Mouse (Mus musculus) induced T-regulatory cell, adult 2 months (primary cell): ENCODE data around the gene Ncaph2.
A peak's percentile ranks its signal among the peaks of the same experiment; 100 is the strongest.

Experiments
- DNase-seq: peaks from one replicate; pipeline ENCODE4 v3.0.0-alpha.2; 2012; ENCODE audit warnings: low read depth

The Ncaph2 gene

GRCm38 (mm10) chr15:89355241-89356187 is at the start of gene Ncaph2, which contains the start of gene Lmf2:
Gene Ncaph2, plus strand, starts transcription at chr15:89355719.
Gene Lmf2, minus strand, starts transcription at chr15:89355659.
- peak; percentile 99 for DNase-seq

- DNase-seq, result no peak
Measured at GRCm38 (mm10) chr15:89305966-89306365, 49.6 kb upstream of the Ncaph2 start.

DNA sequence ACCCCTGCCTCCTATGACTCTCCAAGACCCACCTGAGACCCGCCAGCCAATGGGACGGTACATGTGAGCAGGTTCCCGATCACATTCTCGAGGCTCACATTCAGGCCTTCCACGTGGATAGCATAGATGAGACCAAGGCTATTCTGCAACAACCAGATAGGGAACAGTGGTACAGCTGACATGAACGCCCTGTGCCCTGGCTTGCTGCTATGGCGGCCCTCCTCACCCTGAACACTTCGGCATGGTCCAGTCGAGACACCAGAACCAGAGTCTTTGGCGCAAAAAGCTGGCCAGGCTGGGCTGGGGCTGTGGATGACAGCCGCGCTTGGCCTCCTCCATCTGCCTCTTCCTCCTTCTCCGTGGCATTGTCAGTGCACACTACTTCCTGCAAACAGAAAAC is 48.1 kb upstream of the Ncaph2 start:
- no peak for DNase-seq

GRCm38 (mm10) chr15:89308406-89309139 is 46.9 kb upstream of the Ncaph2 start:
- peak; percentile 42 for DNase-seq

GRCm38 (mm10) chr15:89309962-89310498 is 45.5 kb upstream of the Ncaph2 start:
- peak; percentile 92 for DNase-seq

DNA sequence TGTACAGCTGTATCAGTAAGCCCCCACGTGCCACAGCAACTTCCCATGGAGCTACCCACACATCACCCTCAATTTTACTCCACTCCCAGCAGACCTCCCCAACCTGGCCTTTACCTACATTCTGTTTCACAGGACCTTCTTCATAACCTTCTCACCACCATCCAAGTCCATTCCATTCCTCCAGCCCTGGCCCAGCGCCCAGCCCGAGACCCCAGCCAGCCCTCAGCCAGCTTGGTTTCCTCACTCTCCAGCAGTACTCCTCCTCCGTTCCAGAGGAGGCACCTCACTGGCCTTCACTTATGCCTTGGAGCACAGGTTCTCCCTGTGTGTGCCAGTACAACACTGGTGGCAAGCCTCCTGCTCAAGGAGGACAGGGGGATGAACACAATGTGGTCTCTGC is 42.2 kb upstream of the Ncaph2 start:
- no peak for DNase-seq

DNA sequence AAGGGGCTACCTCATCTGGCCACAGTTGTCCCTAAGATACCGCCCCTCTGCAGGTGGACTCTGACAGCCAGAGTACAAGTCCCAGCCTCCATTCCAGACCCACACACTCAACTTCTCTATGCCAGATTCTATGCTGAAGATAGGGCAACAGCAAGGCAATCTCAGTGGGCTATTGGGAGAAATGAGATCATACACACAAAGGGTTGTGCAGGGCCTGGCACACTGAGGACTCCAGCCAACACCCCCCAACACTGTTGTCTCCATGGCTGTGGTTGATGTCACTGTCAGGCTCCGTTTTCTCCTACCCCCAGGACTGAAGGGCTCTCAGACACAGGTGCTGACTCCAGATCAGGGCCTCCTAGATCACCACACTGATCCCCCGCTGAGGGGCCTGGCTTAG is 41.4 kb upstream of the Ncaph2 start:
- DNase-seq, result no peak

DNA sequence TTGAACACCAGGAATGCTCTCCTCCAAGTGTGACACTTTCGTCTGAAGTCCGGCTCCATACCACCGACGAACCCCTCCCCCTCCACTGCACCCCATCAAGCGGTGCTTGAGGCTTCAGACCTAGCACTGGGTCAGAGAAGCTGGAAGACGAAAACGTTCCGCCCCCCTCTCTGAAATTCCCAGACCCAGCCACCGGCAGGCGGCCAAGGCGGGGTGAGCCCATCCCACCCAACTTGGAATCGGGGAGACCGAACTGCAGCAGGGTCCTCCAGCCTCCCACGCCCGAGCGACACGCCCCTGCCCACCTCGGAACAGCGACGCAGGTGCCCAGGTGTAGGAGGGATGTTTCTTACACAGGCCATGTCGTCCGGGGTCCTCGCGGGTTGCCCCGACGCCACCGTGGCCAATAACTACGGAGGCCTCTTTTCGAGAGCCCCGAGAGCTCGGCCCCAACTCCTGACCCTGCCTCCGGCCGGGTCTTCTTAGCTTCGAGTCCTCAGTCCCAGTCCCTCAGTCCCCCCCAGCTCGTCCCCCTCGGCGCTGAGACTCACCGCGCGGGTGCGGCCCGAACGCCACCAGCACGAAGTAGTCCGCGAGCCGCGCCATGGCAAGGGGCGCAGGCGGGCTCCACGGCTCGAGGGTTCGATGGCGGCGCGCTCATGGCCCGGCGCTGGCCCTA is 40.9 kb upstream of the Ncaph2 start:
- peak; percentile 43 for DNase-seq

GRCm38 (mm10) chr15:89315190-89315731 is 40.3 kb upstream of the Ncaph2 start, which contains the start of gene Sbf1:
Gene Sbf1, minus strand, starts transcription at chr15:89315311.
- DNase-seq, result peak; percentile 97

DNA sequence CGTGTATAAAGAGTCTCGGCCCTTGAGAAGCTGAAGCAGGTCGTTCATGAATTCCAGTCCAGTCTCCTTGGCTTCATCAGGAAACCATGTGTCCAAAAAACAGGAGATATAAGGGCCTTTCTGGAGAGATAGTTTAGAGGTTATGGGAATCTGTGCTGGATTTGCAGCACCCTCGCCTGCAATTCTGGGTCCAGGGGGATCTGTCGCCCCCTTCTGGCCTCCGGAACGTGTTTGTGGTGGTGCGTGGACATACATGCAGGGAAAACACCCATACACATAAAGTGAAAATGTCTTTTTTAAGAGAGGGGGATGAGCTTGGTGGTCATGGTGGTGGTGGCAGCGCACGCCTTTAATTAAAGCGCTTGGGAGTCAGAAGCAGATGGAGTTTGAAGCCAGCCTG is 39.4 kb upstream of the Ncaph2 start:
- DNase-seq, result peak; percentile 66

DNA sequence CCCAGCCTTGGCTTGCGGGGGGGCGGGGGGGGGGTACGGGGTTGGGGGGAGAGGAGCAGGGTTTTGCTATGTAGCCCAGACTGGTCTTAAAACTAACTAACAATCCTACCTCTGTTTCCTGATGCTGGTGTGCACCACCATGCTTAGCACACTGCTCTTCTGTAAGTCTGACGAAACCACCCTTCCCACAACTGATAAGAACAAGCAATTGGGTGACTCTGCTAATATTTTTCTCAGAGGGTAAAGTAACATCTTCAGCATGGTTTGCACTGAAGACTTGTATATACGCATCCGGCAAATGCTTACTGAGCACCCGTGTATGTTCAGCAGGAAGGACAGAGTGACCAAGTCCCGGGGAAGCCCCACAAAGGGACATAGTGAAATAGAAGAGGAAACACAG is 34.3 kb upstream of the Ncaph2 start:
- DNase-seq, result no peak

GRCm38 (mm10) chr15:89322670-89323522 is 32.6 kb upstream of the Ncaph2 start, which contains the start of gene Adm2:
Gene Adm2, plus strand, starts transcription at chr15:89322720.
- DNase-seq, result no peak

GRCm38 (mm10) chr15:89323656-89324055 is 31.9 kb upstream of the Ncaph2 start:
- no peak for DNase-seq

DNA sequence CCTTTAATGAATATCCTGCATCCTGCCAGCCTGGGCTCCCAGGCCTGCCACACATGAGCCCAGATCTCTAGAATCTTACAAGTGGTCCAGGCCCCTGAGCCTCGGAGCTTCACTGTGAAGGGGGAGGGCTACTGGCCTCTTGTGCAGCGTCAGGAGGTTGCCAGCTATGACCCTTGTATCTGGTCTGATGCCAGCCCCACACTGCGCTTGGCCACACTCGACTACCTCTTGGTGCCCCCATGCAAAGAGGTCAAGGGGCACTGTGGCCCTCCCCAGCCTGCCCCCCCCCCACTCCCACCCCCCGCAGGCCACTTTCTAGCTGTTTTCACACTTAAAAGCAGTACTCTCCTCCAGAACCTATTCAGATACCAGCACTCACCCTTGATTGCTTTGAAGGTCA is 29.1 kb upstream of the Ncaph2 start:
- DNase-seq, result no peak

- no peak for DNase-seq
Measured at GRCm38 (mm10) chr15:89334271-89334670, 21.2 kb upstream of the Ncaph2 start, which contains the start of gene Miox. Gene Miox, plus strand, starts transcription at chr15:89334398.

GRCm38 (mm10) chr15:89334774-89335537 is 20.6 kb upstream of the Ncaph2 start:
- DNase-seq, result no peak

DNA sequence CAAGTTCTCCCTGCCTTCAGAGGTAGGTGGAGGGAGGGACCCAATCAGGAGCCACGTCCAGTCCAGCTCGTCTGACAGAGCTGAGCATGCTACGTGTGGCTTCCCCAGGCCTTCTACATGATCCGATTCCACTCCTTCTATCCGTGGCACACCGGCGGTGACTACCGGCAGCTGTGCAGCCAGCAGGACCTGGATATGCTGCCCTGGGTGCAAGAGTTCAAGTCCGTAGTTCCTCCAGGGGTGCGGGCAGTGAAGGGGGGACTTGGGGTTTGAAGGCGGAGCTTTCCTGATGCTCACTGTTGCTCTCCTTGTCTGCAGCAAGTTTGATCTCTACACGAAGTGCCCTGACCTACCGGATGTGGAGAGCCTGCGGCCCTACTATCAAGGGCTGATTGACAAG is 19.1 kb upstream of the Ncaph2 start:
- DNase-seq, result no peak

GRCm38 (mm10) chr15:89339696-89340095 is 15.8 kb upstream of the Ncaph2 start:
- DNase-seq, result no peak

DNA sequence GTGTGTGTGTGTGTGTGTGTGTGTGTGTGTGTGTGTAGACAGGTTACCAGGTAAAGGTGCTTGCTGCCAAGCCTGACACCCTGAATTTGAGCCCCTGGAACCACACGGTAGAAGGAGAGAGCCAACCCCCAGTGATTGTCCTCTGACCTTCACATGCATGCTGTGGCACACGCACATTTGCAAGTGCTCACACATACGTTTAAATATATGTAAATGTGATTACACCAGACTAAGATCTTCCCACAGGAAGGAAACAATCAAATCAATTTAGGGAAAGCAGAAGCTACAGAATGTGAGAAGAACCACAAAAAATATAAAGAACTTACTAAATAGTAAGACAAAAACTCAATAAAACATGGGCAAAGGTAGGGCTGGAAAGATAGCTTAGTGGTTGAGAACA is 15.4 kb upstream of the Ncaph2 start:
- DNase-seq, result no peak

- DNase-seq, result no peak
Measured at GRCm38 (mm10) chr15:89341678-89342077, 13.8 kb upstream of the Ncaph2 start.
